Mouse (Mus musculus): ENCODE data around the gene Nusap1. TPM values are rescaled to one million over a fixed set of nuclear protein-coding genes. Genes with fewer than 3 reads are reported as not detected.

Nusap1 gene
- 10 to 100 TPM; 39.5 to 47.6 TPM for total RNA-seq (2023)

GRCm38 (mm10) chr2:119618199-119618982, at the start of gene Nusap1, which contains the start of gene Oip5:
Gene Nusap1 (plus strand): TSS chr2:119618298.
Gene Oip5 (minus strand): TSS chr2:119618469.

GRCm38 (mm10) chr2:119662220-119663182, 44.4 kb downstream of the Nusap1 start, which contains the start of gene Ndufaf1:
Gene Ndufaf1 (minus strand): TSS chr2:119662827.

DNA sequence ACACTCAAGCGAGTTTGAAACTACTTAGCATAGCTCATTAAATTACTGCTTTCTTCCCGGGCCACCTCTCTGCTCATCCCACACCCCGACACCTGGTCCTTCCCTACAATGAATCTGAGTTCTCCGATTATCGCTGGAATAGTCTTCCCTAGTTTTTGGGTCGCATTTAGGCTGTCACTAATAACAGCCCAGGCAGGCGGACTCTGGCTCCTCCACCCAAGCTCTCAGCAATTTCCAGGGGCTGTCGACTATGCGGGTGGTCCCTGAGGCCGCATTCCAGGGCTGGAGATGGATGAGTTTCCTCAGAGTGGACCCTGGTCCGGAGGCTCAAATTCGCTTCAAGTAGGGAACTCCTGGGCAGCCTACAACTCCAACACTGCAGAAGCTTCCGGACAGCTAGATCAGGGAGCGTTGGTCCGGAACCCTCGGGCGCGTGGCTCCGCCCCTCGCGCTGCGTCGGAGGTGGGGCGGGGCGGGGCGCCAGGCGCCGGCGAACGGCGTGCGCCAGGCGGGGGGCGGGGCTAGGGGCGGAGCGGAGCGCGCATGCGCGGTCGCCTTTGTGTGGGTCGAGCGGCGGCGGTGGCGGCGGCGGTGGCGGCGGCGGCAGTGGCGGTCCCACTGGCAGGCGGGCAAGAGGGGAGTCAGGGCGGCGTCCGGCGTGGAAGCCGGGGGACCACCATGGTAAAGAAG, 56.6 kb downstream of the Nusap1 start, which contains the start of gene Rtf1:
Rtf1 (plus strand) TSS at position 544 of the 690 bp plus-strand sequence.

Other genes starting within 250 kb of the Nusap1 start
- gene Ino80, start 140.6 kb upstream of the Nusap1 start, total RNA-seq (2023) = 10 to 100 TPM; 17.6 to 18.3 TPM
- under 1 TPM; 0.26 to 0.33 TPM for gene Exd1, start 70.7 kb upstream of the Nusap1 start, total RNA-seq (2023)
- 100 to 1,000 TPM; 152 to 181 TPM for gene Chp1, start 70.6 kb upstream of the Nusap1 start, total RNA-seq (2023)
- 10 to 100 TPM in 1 of 2 experiments, 1 to 10 TPM in 1; 9.8 to 12.9 TPM for gene Oip5, start 171 bp downstream of the Nusap1 start, total RNA-seq (2023)
- 1 to 10 TPM; 7.0 to 8.1 TPM for gene Ndufaf1, start 44.5 kb downstream of the Nusap1 start, total RNA-seq (2023)
- gene Rtf1, start 56.8 kb downstream of the Nusap1 start, total RNA-seq (2023) = 10 to 100 TPM; 29.0 to 29.8 TPM
- gene Itpka, start 124.0 kb downstream of the Nusap1 start, total RNA-seq (2023) = not detected
- not detected for gene Ltk, start 142.1 kb downstream of the Nusap1 start, total RNA-seq (2023)
- 10 to 100 TPM in 1 of 2 experiments, 1 to 10 TPM in 1; 8.4 to 12.4 TPM for gene Rpap1, start 169.2 kb downstream of the Nusap1 start, total RNA-seq (2023)
- gene Tyro3, start 179.4 kb downstream of the Nusap1 start, total RNA-seq (2023) = under 1 TPM; 0.15 to 0.22 TPM

Measured in neutrophil, adult 83 days (primary cell).